Mouse (Mus musculus) liver, embryonic 11.5 days (tissue): ENCODE measurements around the gene Rps6kl1. TPM values are rescaled to one million over a fixed set of nuclear protein-coding genes. Genes with fewer than 3 reads are reported as not detected.
A peak's percentile ranks its signal among the peaks of the same experiment; 100 is the strongest.

ENCODE experiments used
- ATAC-seq: fragments of 200-750 bp; cut with Nextera tagmentation; replicated peaks from 2 replicates; pipeline ENCODE4 v1.8.0; 2017; ENCODE audit warnings: moderate number of reproducible peaks, mild to moderate bottlenecking, moderate TSS enrichment, moderate library complexity; ENCODE audit not compliant: low FRiP score
- DNase-seq: peaks from one replicate; pipeline ENCODE4 v3.0.0-alpha.2; 2017; ENCODE audit warnings: low spot score
- H3K27ac ChIP-seq: fragments of 300-500 bp; sonication (generic); 2 replicates; pipeline ENCODE4 v1.5.1; 2014; ENCODE audit warnings: mild to moderate bottlenecking, low read depth, low read length, control low read depth
- H3K27me3 ChIP-seq: fragments of 300-500 bp; sonication (generic); replicated peaks from 2 replicates; pipeline ENCODE4 v1.6.1; 2014; ENCODE audit warnings: low read length, mixed read lengths; ENCODE audit not compliant: control insufficient read depth, insufficient read depth
- H3K36me3 ChIP-seq: fragments of 300-500 bp; sonication (generic); 2 replicates; pipeline ENCODE4 v1.6.1; 2014; ENCODE audit warnings: mild to moderate bottlenecking, low read length, moderate library complexity, mixed read lengths; ENCODE audit not compliant: control insufficient read depth, insufficient read depth
- H3K4me1 ChIP-seq: fragments of 300-500 bp; sonication (generic); replicated peaks from 2 replicates; pipeline ENCODE4 v1.6.1; 2014; ENCODE audit warnings: low read length, mixed read lengths; ENCODE audit not compliant: control insufficient read depth, insufficient read depth
- H3K4me2 ChIP-seq: fragments of 300-500 bp; sonication (generic); 2 replicates; pipeline ENCODE4 v1.6.1; 2014; ENCODE audit warnings: mild to moderate bottlenecking, control low read depth, moderate library complexity
- H3K4me3 ChIP-seq: fragments of 300-500 bp; sonication (generic); 2 replicates; pipeline ENCODE4 v1.5.1; 2014; ENCODE audit warnings: low read depth, low read length, control low read depth
- H3K9ac ChIP-seq: fragments of 300-500 bp; sonication (generic); 2 replicates; pipeline ENCODE4 v1.6.1; 2014; ENCODE audit warnings: low read depth, low read length, control low read depth
- H3K9me3 ChIP-seq: fragments of 300-500 bp; sonication (generic); 2 replicates; pipeline ENCODE4 v1.6.1; 2016; ENCODE audit warnings: low read length, inconsistent platforms, mixed read lengths; ENCODE audit not compliant: control insufficient read depth
- WGBS: fragments of 180-500 bp; shearing (Covaris S2); extraction: QIAGEN DNeasy Blood & Tissue Kit; methylation state at CpG from one replicate; pipeline ENCODE4 v1.1.7; 2014; 5-methylcytosine and 5-hydroxymethylcytosine counted together
- polyA plus RNA-seq: library from polyadenylated mRNA; unstranded; fragments of >200 nt; fragmentation: Nextera tagmentation; extraction: Ambion mirVana; gene quantifications from 2 replicates; pipeline ENCODE4 v1.2.1, GENCODE M21; 2014

Rps6kl1 gene
- polyA plus RNA-seq, 1 experiment from 2014 or later = 1.1 TPM

DNA sequence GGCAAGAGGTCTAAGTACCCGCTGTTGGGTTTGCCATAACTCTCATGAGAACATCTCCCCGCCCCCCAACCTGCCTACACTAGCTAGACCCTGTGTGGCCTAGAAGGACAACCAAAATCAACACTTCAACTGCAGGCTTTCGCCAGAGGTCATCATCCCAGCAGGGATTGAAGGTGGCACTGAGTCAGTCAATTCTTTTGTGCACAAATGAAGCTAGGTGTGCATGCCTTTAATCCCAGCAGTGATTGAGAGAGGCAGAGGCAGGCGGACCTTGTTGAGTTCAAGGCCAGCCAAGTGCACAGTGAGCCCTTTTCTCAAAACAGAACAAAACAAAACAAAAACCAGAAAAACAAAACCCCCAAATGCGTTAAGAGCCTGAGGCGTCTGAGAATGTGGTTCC, 10.0 kb downstream of the Rps6kl1 start:
- Histone ChIP-seq H3K4me3 (no peak overlapping the region), H3K9ac (no peak overlapping the region), H3K4me1 (0 out of 2 replicates have a peak, but pooled peaks cover 3% of the 10 kb centered on the region), H3K4me2 (no peak overlapping the region), H3K27me3 (peaks cover 10% of the 10 kb centered on the region), H3K9me3 (no peaks in the 10 kb centered on the region), H3K27ac (no peak overlapping the region), H3K36me3 (no peaks in the 10 kb centered on the region)
- DNase-seq (no peak), ATAC-seq (no peak)
- 78% methylated on average over 6 of the region's 6 CpGs for WGBS

DNA sequence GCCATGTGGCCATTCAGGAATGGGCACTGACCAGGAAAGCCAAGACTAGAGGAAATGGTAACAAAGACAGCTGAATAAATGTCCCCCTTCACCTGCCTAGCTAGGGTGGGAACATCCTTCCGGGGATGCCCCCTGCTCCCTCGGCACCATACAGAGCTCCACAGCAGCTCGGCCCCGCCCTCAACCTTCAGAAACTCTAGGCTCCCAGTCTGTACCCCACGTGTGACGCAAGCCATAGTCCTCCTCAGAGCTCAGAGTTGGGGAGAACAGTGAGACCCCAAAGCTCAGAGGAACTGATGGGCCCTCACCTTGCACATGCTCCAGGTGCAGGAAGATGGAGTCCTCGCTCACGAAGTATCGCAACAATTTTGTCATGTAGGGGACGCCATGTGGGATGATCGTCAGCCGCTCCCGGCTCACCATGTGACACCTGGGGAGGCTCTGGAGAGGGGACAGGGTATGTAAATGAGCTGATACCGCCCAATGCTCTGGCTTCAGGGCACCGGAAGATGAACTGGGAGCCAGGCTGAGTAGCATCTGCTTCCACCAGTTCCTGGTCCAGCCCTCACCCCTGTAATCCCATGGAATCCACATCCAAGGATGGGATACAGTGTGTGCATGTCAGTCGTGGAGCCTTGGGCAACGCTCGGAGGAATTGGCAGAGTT, 10.9 kb downstream of the Rps6kl1 start:
- WGBS = 37% methylated on average over 18 of the region's 18 CpGs
- no peak for ATAC-seq
- H3K4me2 ChIP-seq = peak overlapping the region; percentile 33

DNA sequence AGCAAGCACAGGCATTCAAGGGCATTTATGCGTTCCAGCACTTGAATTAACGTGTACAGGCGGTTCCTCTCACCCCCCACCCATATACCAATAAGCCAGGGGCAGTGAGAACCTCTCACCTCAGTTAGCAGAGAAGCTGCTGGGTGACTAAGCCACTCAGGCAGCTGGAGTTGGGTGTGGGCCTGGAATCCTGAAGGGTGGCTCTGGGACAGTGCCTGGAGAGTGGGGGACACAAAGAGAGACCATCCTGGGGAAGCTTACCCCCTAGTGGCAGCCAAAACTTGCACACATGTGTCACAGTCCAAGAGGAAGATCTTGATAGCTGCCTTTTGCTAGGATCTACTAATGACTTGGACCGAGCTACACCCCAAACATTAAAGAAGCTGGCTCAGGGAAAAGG, 14.4 kb downstream of the Rps6kl1 start:
- no peaks in the 10 kb centered on the region for H3K9me3 ChIP-seq
- ATAC-seq (peak; percentile 21; the same call in 1 of the 2 replicates), DNase-seq (no peak)
- H3K4me1 ChIP-seq = peaks cover 3% of the 10 kb centered on the region; the same call in 1 of the 2 replicates
- H3K27ac ChIP-seq = no peak overlapping the region
- peaks cover 21% of the 10 kb centered on the region for H3K36me3 ChIP-seq
- H3K9ac ChIP-seq = no peak overlapping the region
- H3K27me3 ChIP-seq = peaks cover 10% of the 10 kb centered on the region
- no peak overlapping the region for H3K4me3 ChIP-seq
- H3K4me2 ChIP-seq = no peak overlapping the region
- 76% methylated on average over 4 of the region's 4 CpGs for WGBS

More for the DNA sequence above, 10.9 kb downstream of the Rps6kl1 start:
- Histone ChIP-seq H3K9me3 (no peaks in the 10 kb centered on the region), H3K36me3 (no peaks in the 10 kb centered on the region; the same call in 1 of the 2 replicates), H3K4me3 (no peak overlapping the region), H3K4me1 (0 out of 2 replicates have a peak, but pooled peaks cover 3% of the 10 kb centered on the region), H3K9ac (no peak overlapping the region), H3K27ac (no peak overlapping the region), H3K27me3 (peaks cover 10% of the 10 kb centered on the region)
- DNase-seq = no peak

DNA sequence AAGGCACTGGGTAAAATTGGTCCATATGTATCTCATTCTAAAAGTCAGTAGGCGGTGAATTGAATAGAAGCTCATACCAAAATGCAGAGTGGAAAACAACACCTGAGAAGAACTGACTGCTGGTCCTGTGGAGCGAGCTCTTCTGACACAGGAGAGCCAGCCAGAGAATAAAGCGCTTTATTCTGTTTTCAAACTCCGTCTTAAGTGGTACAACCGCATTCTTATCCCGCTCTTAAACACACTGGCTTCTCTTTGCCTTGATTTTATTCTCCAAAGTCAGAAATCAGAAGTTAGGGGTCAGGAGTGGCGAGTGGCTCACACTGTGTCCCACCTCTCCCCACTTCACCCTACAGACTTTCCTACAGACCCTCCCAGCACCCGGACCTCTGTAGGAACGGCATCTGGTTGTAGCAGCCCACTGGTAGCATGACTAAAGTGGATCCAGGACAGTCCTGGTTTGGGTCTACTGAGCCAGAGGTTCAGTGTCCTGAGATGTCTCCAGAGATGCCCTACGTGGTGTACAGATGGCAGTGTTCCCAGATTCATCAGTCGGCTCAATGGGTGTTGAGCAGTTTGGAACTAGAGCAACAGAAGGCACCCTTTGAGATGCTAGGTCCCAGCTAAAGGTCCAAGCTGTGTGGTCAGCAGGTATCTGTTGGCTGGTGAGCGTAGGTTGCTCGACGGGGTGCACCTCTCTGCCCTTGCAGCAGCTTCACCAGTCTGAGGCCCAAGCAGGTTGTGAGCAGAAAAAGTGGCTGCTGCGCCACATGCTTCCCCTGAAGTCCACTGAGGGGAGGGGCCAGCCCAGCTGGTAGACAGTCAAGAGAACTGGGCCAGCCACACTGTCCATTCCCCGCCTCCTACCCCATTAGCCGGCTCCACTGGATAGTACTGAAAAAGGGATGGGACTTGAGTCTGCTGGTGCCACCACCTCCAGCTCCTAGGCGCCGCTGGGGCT, 15.3 kb downstream of the Rps6kl1 start:
- WGBS = 82% methylated on average over 19 of the region's 19 CpGs
- peaks cover 29% of the 10 kb centered on the region for H3K36me3 ChIP-seq
- H3K27ac ChIP-seq = no peak overlapping the region
- H3K4me3 ChIP-seq = no peak overlapping the region
- DNase-seq (no peak), ATAC-seq (peak; percentile 44)
- no peak overlapping the region for H3K9ac ChIP-seq
- peaks cover 3% of the 10 kb centered on the region; the same call in 1 of the 2 replicates for H3K4me1 ChIP-seq
- no peak overlapping the region for H3K4me2 ChIP-seq
- no peaks in the 10 kb centered on the region for H3K9me3 ChIP-seq
- peaks cover 8% of the 10 kb centered on the region for H3K27me3 ChIP-seq

DNA sequence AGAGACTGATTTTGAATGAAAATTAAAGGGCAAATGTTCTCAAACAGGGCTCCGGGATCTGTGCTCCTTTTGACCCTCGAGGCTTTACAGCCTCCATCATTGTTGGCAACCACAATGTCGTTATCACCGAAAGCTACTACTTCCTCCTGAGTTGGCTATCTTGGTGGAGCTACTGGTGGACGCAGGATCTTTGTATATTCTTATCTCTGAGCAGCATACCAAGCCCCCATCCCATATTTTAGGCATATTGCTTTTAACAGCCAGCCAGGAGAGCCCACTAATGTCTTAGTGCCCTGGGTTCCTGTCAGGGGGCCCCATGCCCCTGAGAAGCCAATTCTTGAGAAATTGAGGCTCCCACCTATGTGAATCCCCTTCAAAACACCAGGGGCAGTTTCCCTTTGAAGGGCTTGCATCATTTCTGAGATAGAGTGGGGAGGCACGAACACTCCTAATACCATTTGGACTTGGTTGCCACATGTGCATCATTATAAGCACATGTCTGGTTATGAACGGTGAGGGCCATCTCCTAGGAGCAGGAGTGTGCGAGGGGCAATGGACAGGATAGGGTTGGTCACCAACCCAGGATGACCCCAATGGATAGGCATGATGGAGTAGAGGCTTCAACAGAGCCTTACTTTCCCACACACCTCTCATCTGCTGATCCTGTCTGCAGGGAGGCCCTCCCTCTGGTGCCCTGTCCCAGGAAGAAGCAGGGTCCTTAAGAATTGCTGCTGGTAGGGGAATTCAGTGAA, 16.8 kb downstream of the Rps6kl1 start:
- Histone ChIP-seq H3K4me1 (no peaks in the 10 kb centered on the region; the same call in 1 of the 2 replicates), H3K4me2 (no peak overlapping the region), H3K4me3 (no peak overlapping the region), H3K27ac (no peak overlapping the region), H3K27me3 (peaks cover 2% of the 10 kb centered on the region; the same call in 1 of the 2 replicates), H3K9ac (no peak overlapping the region), H3K9me3 (no peaks in the 10 kb centered on the region), H3K36me3 (peaks cover 45% of the 10 kb centered on the region)
- WGBS = 47% methylated on average over 8 of the region's 8 CpGs
- ATAC-seq (no peak), DNase-seq (no peak)

DNA sequence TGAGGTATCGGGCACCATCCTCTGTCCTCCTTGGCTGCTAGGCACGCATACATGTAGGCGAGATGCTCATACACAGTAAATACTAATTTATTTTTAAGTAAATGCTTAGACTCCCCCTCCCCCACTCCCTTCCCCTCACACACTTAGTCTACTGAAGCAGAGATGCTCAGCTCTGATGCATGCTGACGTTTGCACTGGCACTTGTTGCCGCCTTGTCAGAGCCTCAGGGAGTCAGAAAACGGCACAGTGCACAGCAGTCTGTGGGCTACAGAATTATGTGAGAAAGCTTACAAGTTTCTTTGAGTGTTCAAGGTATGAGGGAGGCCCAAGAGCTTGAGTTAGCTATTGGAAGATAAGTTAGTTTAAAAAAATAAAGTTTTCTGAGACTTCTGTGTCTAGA, 19.7 kb downstream of the Rps6kl1 start:
- no peak overlapping the region for H3K27ac ChIP-seq
- no peak for DNase-seq
- no peaks in the 10 kb centered on the region; the same call in 1 of the 2 replicates for H3K4me1 ChIP-seq
- H3K4me3 ChIP-seq = no peak overlapping the region
- no peaks in the 10 kb centered on the region for H3K27me3 ChIP-seq
- H3K9ac ChIP-seq = no peak overlapping the region
- peaks cover 62% of the 10 kb centered on the region for H3K36me3 ChIP-seq
- WGBS = 85% methylated on average over 6 of the region's 6 CpGs
- no peak for ATAC-seq
- H3K9me3 ChIP-seq = no peaks in the 10 kb centered on the region
- no peak overlapping the region for H3K4me2 ChIP-seq

DNA sequence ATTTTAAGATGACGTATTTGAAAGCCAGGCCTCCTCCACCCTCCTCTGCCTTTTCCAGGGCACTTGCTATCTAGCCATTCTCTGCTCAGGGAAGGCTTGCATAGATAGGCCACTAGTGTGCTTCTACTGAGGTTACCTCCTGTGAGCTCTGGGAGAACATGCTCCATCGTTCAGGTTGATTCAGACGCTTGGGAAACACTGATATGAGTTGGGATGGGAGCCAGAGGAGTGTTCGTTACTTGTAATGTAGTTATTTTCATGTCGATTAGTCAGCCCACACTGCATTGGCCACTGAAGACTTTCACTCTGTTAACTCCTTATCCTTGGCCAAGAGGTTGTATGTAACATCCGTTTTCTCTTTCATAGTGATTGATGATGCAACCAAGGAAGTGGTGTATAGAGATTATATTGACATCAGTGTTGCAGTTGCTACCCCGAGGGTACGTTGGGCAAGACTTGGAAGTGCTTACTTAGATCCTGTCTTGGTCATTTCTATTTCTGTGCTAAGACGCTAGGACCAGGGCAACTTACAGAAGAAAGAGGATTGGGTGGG, 21.6 kb downstream of the Rps6kl1 start:
- no peak for DNase-seq
- Histone ChIP-seq H3K27ac (no peak overlapping the region), H3K36me3 (peaks cover 61% of the 10 kb centered on the region), H3K4me2 (no peak overlapping the region), H3K9ac (no peak overlapping the region), H3K27me3 (no peaks in the 10 kb centered on the region), H3K4me3 (no peak overlapping the region), H3K4me1 (no peaks in the 10 kb centered on the region; the same call in 1 of the 2 replicates), H3K9me3 (no peaks in the 10 kb centered on the region)
- WGBS = 88% methylated on average over 9 of the region's 9 CpGs
- ATAC-seq = no peak

DNA sequence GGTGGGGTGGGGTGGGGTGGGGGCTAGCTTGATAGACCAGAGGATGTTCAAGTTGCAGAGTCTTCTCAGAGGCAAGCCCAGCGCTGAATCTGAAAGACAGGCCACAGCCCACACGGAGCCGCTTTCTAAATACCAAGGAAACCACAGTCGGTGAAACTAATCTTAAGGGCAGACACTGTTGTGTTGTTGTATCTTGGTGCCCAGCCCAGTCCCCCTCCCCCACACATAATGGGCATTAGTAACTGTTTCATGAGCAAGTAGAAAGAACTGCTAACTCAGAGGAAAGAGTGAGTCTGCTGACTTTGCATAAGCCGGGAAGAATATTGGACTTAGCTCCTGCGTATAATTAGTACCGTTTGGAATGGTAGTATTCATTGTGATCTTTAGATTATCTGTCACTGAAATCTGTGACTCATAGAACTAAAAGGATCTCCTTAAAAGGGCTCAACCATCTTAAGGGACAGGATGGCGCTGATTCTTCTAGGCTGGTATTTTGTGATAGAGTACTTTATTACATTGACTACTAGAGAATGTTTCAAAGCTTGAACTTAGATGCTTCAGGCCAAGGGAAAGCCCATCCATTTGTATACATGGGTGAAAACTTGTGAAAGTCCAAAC, 24.0 kb downstream of the Rps6kl1 start:
- ATAC-seq (no peak; the same call in 1 of the 2 replicates), DNase-seq (no peak)
- H3K4me2 ChIP-seq = no peak overlapping the region
- no peak overlapping the region for H3K4me3 ChIP-seq
- peaks cover 59% of the 10 kb centered on the region for H3K36me3 ChIP-seq
- no peak overlapping the region for H3K9ac ChIP-seq
- H3K27ac ChIP-seq = no peak overlapping the region
- WGBS = 80% methylated on average over 8 of the region's 8 CpGs
- no peaks in the 10 kb centered on the region for H3K27me3 ChIP-seq
- no peaks in the 10 kb centered on the region for H3K9me3 ChIP-seq
- no peaks in the 10 kb centered on the region for H3K4me1 ChIP-seq
